Mouse (Mus musculus) C2C12 (cell line): ENCODE measurements around the gene March2.

Experiments
- CEBPB ChIP-seq: IDR thresholded peaks from one replicate; pipeline ENCODE4 v1.6.1; 2011; ENCODE audit warnings: low read depth, mild to moderate bottlenecking, control low read depth, moderate library complexity
- CTCF ChIP-seq: IDR thresholded peaks from one replicate; pipeline ENCODE4 v1.5.1; 2011; ENCODE audit not compliant: control insufficient read depth, insufficient read depth, insufficient read length
- FOSL1 ChIP-seq: IDR thresholded peaks from one replicate; pipeline ENCODE4 v1.8.0; 2011; ENCODE audit warnings: mild to moderate bottlenecking, low read length; ENCODE audit not compliant: poor library complexity, insufficient read depth, severe bottlenecking
- MAX ChIP-seq: IDR thresholded peaks from one replicate; pipeline ENCODE4 v1.6.1; 2011; ENCODE audit warnings: mild to moderate bottlenecking, control low read depth
- MYOD1 ChIP-seq: IDR thresholded peaks from one replicate; pipeline ENCODE4 v1.6.1; 2011; ENCODE audit warnings: low read depth; ENCODE audit not compliant: control insufficient read depth, insufficient read length
- MYOG ChIP-seq: IDR thresholded peaks from one replicate; pipeline ENCODE4 v1.6.1; 2011; ENCODE audit not compliant: control insufficient read depth, insufficient read length; ENCODE audit errors: extremely low read depth
- USF1 ChIP-seq: IDR thresholded peaks from one replicate; pipeline ENCODE4 v1.6.1; 2011; ENCODE audit warnings: low read depth, mild to moderate bottlenecking, control low read depth, moderate library complexity

DNA sequence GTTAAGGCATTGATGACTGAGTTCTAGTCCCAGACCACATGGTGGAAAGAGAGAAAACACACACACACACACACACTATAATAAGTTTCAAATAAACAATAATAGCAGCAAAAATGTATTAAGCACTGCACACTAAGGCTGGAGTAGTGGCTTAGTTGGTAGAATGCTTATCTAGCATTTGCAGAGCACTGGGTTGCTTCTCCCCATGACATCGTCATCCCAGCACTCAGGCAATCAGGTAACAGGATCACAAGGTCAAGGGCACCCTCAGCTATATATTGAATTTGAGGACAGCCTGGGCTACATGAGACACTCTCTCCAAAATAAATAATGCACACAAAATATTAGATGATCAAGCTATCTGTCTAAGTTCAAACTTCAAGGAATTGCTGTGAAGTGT lies 3.7 kb downstream of the March2 start:
- no peak for TF ChIP-seq CTCF
- TF ChIP-seq MAX, result no peak
- no peak for TF ChIP-seq MYOG
- TF ChIP-seq CEBPB, result no peak
- no peak for TF ChIP-seq USF1
- no peak for TF ChIP-seq MYOD1
- no peak for TF ChIP-seq FOSL1
